Mouse (Mus musculus) limb, embryonic 15.5 days (tissue): ENCODE data around the gene 1700020N15Rik. TPM values are rescaled to one million over a fixed set of nuclear protein-coding genes. Genes with fewer than 3 reads are reported as not detected.
"Not testable (repeated sequence)": the region's sequence is repeated elsewhere in the genome, so short reads cannot be mapped to it uniquely, and the experiment has no call there.

Experiments
- ATAC-seq: fragments of 200-750 bp; cut with Nextera tagmentation; 2 replicates; pipeline ENCODE4 v1.8.0; 2017; ENCODE audit warnings: low read depth, moderate TSS enrichment; ENCODE audit not compliant: insufficient number of reproducible peaks, low FRiP score, low TSS enrichment
- H3K27ac ChIP-seq: fragments of 300-500 bp; sonication (generic); 2 replicates; pipeline ENCODE4 v1.5.1; 2015; ENCODE audit warnings: moderate library complexity, mild to moderate bottlenecking, inconsistent platforms
- H3K27me3 ChIP-seq: fragments of 300-500 bp; sonication (generic); 2 replicates; pipeline ENCODE4 v1.6.1; 2015; ENCODE audit warnings: inconsistent platforms
- H3K36me3 ChIP-seq: fragments of 300-500 bp; sonication (generic); 2 replicates; pipeline ENCODE4 v1.6.1; 2015; ENCODE audit warnings: inconsistent platforms
- H3K4me1 ChIP-seq: fragments of 300-500 bp; sonication (generic); 2 replicates; pipeline ENCODE4 v1.6.1; 2015; ENCODE audit warnings: inconsistent platforms
- H3K4me2 ChIP-seq: fragments of 300-500 bp; sonication (generic); 2 replicates; pipeline ENCODE4 v1.6.1; 2015; ENCODE audit warnings: mild to moderate bottlenecking, inconsistent platforms
- H3K4me3 ChIP-seq: fragments of 300-500 bp; sonication (generic); 2 replicates; pipeline ENCODE4 v1.5.1; 2015; ENCODE audit warnings: mild to moderate bottlenecking, inconsistent platforms
- H3K9ac ChIP-seq: fragments of 300-500 bp; sonication (generic); 2 replicates; pipeline ENCODE4 v1.6.1; 2015; ENCODE audit warnings: inconsistent platforms
- H3K9me3 ChIP-seq: fragments of 300-500 bp; sonication (generic); 2 replicates; pipeline ENCODE4 v1.6.1; 2016; ENCODE audit warnings: inconsistent platforms
- WGBS: fragments of 180-500 bp; shearing (Covaris S2); methylation state at CpG from one replicate; pipeline ENCODE4 v1.1.7; 2015; 5-methylcytosine and 5-hydroxymethylcytosine counted together
- polyA plus RNA-seq: library from polyadenylated mRNA; unstranded; fragments of >200 nt; fragmentation: Nextera tagmentation; extraction: Ambion mirVana; gene quantifications from 2 replicates; pipeline ENCODE4 v1.2.1, GENCODE M21; 2015

Gene 1700020N15Rik
- polyA plus RNA-seq = not detected in 2 replicates

DNA sequence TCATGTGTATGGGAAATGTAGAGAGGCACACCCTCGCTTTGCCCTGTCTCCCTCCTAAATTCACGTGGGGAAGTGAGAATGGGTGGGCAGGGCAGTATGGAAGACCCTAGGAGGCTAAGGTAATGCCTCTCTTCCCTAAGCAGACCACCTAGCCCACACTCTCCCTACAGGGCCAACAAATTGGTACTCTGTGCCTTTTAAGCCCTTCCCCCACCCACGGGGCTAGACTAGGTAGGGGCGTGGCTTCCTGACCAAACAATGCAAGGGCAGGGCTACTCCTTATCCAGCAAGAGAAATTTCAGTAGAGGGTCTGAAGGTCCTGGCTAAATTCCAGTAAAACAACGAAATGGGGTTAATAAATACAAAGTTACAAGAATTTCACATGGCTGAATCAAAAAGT is at the start of gene 1700020N15Rik:
TSS of gene 1700020N15Rik (plus strand) at position 301 of the 400 bp plus-strand sequence.
- not testable (repeated sequence) for H3K9ac ChIP-seq, H3K27ac ChIP-seq, H3K4me2 ChIP-seq, H3K27me3 ChIP-seq, H3K4me3 ChIP-seq, H3K4me1 ChIP-seq, ATAC-seq, H3K36me3 ChIP-seq, H3K9me3 ChIP-seq
- WGBS = 57% methylated on average over 5 of the region's 5 CpGs

DNA sequence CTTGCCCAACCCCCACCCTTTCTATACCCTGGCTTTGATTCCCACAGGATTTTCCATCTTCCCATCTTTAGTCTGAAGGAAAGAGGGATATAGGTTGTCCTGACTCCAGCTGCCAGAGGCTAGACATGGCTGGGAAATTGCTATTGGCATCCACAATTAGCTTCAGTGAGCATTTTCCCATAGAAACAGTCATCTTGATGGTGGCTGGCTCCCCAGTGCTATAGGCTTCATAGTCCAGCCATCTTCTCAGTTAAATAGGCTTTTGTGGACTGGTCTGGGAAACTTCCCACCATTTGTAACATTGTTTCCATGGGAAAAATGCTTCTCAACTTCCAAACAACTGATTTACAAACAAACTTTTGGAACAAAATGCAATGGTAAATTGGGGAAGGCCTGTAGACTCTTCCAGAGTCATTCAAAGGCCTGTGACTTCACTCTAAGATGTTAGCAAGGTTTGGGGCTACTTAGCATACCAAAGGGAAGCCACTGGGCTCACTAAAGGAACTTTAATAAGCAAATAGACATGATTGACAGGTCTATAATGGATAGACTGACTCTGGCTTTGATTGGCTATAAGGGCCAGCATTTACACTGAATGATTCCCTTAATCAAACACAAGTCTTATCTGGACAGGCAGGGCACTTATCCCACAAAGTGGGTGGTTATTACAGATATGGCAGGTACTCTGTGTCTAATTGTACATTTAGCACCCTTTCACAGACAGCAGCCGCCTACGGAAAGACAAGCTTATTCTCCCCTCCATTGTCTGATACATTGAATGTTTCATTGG is 31.9 kb downstream of the 1700020N15Rik start:
- no peak overlapping the region for H3K9ac ChIP-seq

More for the DNA sequence above, 31.9 kb downstream of the 1700020N15Rik start:
- H3K27ac ChIP-seq = no peak overlapping the region
- no peaks in the 10 kb centered on the region for H3K9me3 ChIP-seq
- no peak for ATAC-seq
- H3K36me3 ChIP-seq = no peaks in the 10 kb centered on the region
- H3K4me3 ChIP-seq = no peak overlapping the region
- H3K4me2 ChIP-seq = no peak overlapping the region
- no peaks in the 10 kb centered on the region for H3K27me3 ChIP-seq
- 89% methylated on average over 2 of the region's 2 CpGs for WGBS
- H3K4me1 ChIP-seq = no peaks in the 10 kb centered on the region
